Mouse (Mus musculus): ENCODE measurements around the gene Slc16a8.
"Not testable (repeated sequence)": the region's sequence is repeated elsewhere in the genome, so short reads cannot be mapped to it uniquely, and the experiment has no call there.

Gene Slc16a8

DNA sequence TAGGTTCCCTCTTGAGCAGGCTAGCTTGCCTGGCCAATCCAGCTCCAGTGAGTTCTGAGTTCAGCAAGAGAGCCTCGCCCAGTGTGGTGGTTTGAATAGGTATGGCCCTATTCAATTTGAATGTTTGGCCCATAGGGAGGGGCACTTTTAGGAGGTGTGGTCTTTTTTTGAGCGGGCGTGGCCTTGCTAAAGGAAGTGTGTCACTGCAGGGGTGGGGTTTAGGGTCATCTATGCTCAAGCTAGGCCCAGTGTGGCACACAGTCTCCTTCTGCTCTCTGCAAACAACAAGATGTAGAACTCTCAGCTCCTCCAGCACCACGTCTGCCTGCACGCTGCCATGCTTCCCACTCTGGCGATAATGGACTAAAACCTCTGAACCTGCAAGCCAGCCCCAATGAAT, 9.2 kb upstream of the Slc16a8 start:
- intact Hi-C loops (cut with DNase I) = no loop called here

GRCm38 (mm10) chr15:79262786-79263309, 8.3 kb upstream of the Slc16a8 start:
- intact Hi-C loops (cut with DNase I) = no loop called here

- intact Hi-C loops (cut with DNase I) = no loop called here
Measured at GRCm38 (mm10) chr15:79262375-79262774, 7.8 kb upstream of the Slc16a8 start.

- intact Hi-C loops (cut with DNase I) = no loop called here
Measured at GRCm38 (mm10) chr15:79261757-79262156, 7.2 kb upstream of the Slc16a8 start.

DNA sequence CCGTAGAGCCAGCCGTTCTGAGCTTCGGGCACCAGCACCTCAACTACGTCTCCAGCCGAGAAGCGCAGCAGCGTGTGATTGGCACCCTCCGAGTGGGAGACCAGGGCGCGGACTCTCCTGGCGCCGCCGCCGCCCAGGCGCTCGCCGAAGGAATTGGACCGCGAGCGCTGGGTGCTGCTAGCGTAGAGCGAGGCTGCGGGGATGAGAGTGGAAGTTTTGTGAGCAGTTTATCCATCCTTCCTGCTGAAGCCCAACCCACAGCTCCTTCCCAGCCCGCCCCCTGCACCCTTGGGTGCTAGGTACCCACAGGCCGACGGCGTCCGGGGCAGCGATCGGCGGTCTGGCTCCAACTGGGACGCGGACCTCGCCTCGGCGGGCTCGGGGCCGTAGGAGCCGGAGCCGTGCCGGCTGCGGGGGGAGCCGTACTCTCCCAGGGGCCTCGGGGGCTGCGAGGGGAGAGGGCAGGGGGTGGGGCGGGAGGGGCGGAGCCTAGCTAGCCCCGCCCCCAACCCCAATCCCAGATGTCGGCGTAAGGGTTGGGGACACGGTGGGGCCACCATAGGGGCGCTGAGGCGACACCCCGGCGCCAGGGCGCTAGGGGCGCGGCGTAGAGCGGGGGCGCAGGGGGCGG, 6.6 kb upstream of the Slc16a8 start:
- intact Hi-C loops (cut with DNase I) = no loop called here

DNA sequence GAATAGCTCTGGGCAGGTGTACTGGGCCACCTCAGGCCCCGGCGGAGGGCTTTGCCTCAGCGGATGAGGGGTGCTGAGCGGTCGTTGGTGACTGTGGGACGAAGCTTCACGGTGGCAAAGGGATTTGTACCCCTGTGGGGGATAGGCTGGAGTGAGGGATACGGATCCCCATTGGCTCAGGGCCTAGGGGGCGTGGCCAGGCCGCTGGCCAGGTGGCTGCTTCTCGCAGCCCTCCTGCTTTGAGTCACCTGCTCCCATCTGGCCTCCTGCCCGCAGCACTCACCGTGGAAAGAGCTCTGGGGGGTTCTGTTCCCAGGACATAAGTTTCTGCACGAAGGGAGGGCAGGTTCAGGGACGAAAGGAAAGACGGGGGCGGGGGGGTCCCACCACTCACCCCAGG, 4.0 kb upstream of the Slc16a8 start:
- intact Hi-C loops (cut with DNase I) = no loop called here

DNA sequence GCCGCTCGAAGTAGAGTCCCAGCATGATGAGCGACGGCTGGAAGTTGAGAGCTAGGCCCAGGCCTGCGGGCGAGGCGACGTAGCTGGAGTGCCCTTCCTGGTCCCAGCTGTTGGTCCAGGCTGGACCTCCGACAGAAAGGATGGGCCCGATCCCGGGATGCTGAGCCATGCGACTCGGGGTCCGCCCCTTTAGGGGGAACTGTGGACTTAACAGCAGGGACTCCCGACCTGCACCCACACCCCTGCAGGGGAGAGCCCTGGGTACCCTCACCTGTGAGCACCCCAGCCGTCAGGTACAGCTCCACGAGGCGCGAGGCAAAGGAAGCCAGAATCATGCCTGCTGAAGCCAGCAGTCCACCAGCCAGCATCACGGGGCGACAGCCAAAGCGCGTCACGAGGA, 2.0 kb downstream of the Slc16a8 start:
- intact Hi-C loops (cut with DNase I) = no loop called here

GRCm38 (mm10) chr15:79251781-79252491, 2.6 kb downstream of the Slc16a8 start:
- intact Hi-C loops (cut with DNase I) = no loop called here

- intact Hi-C loops (cut with DNase I) = no loop called here
Measured at GRCm38 (mm10) chr15:79251168-79251567, 3.4 kb downstream of the Slc16a8 start.

- intact Hi-C loops (cut with DNase I) = no loop called here
Measured at GRCm38 (mm10) chr15:79250236-79250635, 4.3 kb downstream of the Slc16a8 start.

GRCm38 (mm10) chr15:79245321-79245720, 9.2 kb downstream of the Slc16a8 start:
- intact Hi-C loops (cut with DNase I) = loop anchor here (10.0 kb wide), 1 partner anchor 139 kb away; no protein-coding TSS in a partner anchor

DNA sequence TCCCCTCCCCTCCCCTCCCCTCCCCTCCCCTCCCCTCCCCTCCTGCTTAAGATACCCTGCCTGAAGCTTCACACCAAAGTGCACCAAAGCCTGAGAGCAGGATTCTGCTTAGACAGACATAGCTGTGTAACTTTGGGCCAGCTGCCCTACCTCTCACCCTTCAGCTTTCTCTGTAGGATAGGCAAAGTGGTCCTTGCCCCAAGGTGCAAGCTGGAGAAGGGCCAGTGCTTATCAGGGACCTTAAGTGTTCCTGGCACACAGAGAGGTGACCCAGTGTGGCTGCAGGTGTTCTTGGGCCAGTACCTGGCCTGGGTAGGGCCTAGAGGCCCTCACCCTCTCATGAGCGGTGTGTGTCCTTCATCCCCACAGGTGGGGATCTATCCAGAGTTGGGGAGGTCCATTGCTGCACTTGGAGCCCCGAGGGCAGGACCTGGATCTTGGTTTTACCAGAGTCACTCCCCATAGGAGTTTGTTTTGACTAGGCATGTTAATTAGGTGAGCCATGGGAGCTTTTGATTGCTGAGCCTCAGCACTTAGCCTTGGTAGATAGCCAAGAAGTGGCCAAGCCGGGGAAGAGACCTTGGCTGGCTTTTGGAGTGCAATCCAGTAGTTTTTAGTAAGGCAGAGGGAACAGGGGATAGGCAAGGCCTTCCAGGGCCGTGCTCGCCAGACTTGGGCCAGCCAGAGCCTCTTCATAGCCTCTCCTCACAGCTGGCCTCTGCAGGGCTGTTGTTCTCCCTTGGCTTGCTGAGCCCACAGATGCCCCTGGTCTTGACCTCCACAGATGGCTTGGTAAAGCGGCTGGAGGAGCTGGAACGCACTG, 10.3 kb downstream of the Slc16a8 start:
- intact Hi-C loops (cut with DNase I) = loop anchor here (10.0 kb wide), 1 partner anchor 141 kb away; no protein-coding TSS in a partner anchor

- intact Hi-C loops (cut with DNase I) = loop anchor here (2.0 to 10.0 kb wide), 2 partner anchors 141 to 223 kb away; no protein-coding TSS in a partner anchor
Measured at GRCm38 (mm10) chr15:79243234-79244042, 11.1 kb downstream of the Slc16a8 start.

DNA sequence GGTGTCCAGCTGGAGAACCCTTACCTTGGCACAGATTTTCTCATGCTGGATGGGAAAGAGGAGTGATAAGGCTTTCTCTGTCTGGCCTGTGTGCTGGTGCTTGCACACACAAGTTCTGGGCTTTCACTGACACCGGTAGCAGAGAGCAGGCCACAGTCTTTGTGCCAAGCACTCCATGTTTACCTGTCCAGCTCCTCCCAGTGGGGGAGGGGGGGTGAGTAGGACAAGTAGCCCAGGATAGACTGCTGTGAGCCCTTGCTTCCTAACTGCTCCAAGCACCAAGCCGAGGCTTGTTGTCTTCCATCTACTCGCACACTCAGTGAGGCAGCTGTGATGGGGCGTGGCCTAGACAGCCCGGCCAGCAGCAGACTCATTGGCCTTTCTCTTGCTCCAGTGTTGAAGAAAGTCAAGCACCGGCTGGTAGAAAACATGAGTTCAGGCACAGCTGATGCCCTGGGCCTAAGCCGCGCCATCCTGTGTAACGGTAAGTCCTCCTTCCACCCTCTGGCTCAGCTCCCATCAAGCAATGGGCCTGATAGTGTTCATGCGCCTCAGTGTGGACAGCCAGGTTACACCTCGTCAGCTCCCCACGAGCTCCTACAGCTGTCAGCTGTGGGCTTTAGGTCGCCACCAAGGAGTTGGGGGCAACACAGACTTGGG, 11.9 kb downstream of the Slc16a8 start:
- intact Hi-C loops (cut with DNase I) = loop anchor here (2.0 to 10.0 kb wide), 2 partner anchors 142 to 224 kb away; no protein-coding TSS in a partner anchor

DNA sequence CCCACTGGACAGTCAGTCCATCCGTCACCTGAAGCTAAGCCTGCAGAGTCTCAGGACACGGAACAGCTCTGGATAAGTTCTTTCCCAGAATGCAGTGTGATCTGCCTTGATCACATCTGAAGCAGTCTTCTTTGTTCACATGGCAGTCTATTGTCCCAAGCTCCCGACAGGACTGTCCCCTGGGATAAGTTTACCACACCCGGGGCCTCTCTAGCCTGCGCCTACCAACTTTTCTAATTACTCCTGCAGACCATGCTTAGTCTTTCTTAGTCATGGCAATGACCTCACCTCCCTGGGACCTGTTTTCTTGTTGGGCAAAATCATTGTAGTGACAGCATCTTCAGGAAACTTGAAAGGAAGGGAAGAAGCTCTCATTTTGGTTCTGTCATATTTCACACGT, 16.5 kb downstream of the Slc16a8 start:
- intact Hi-C loops (cut with DNase I) = no loop called here

DNA sequence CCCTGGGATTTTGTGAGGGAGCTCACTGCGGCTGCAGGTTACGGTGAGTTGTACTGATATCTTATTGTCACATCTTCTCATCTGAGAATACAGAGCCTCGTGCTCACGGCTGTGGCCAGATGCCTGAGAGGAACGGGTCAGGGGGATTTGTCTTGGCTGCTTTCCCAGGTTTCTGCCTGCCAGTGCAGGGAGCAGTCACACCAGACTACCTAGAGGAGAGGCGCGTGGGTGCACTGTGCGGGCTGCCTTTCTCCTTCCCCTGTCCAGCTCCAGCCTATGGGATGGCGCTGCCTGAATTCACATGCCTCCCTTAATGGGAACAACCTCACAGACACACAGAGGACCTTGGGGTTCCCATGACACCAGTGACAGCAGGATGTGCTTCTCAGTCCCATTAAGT, 19.3 kb downstream of the Slc16a8 start:
- intact Hi-C loops (cut with DNase I) = no loop called here

GRCm38 (mm10) chr15:79229058-79229821, 25.3 kb downstream of the Slc16a8 start, which contains the start of the genes Pick1 and Gm49486:
Gene Pick1, plus strand, starts transcription at chr15:79229173.
Gene Gm49486, plus strand, starts transcription at chr15:79229391.
- intact Hi-C loops (cut with DNase I) = no loop called here

- intact Hi-C loops (cut with DNase I) = not testable (repeated sequence)
Measured at GRCm38 (mm10) chr15:79225780-79226179, 28.8 kb downstream of the Slc16a8 start.

DNA sequence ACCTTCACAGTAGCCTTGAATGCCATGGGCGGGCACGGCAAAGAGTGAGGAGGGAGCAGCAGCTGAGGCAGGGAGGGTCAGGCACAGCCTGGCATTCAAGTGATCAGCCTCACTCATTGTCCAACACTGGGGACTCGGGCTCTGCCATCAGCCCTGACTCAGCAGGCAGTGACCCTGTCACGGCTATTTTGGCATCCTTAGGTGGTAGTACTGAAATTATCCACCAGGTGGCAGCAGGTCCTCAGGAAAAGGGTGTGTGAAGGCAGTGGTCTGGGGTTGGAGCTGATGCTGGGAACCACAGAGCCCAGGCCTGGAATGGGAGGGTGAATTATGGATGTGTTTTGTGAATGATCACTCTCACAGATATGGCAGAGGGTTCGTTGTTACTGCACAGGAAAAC, 29.9 kb downstream of the Slc16a8 start:
- intact Hi-C loops (cut with DNase I) = no loop called here

All from adrenal gland (tissue).